Mouse (Mus musculus) kidney, postnatal 4 days (tissue): ENCODE measurements around the gene Tas1r1.

ENCODE experiments used
- DNase-seq, 2 experiments: peaks; one replicate each; pipeline ENCODE4 v3.0.0; 2021; ENCODE audit warnings: mixed read lengths in 2 of 2

Tas1r1 gene

DNA sequence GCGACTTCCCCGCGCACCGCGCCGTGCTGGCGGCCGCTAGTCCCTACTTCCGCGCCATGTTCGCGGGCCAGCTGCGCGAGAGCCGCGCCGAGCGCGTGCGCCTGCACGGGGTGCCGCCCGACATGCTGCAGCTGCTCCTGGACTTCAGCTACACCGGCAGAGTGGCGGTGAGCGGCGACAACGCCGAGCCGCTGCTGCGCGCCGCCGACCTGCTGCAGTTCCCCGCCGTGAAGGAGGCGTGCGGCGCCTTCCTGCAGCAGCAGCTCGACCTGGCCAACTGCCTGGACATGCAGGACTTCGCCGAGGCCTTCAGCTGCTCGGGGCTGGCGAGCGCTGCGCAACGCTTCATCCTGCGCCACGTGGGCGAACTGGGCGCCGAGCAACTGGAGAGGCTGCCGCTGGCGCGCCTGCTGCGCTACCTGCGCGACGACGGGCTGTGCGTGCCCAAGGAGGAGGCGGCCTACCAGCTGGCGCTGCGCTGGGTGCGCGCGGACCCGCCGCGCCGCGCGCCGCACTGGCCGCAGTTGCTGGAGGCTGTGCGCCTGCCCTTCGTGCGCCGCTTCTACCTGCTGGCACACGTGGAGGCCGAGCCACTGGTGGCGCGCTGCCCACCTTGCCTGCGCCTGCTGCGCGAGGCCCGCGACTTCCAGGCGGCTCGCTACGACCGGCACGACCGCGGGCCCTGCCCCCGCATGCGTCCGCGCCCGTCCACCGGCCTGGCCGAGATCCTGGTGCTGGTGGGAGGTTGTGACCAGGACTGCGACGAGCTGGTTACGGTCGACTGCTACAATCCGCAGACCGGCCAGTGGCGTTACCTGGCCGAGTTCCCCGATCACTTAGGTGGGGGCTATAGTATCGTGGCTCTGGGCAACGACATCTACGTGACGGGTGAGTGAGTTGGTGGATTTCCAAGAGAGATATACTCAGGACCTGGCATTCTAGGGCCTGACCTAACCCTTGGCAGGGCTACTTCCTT, 29.0 kb downstream of the Tas1r1 start:
- DNase-seq = no peak

DNA sequence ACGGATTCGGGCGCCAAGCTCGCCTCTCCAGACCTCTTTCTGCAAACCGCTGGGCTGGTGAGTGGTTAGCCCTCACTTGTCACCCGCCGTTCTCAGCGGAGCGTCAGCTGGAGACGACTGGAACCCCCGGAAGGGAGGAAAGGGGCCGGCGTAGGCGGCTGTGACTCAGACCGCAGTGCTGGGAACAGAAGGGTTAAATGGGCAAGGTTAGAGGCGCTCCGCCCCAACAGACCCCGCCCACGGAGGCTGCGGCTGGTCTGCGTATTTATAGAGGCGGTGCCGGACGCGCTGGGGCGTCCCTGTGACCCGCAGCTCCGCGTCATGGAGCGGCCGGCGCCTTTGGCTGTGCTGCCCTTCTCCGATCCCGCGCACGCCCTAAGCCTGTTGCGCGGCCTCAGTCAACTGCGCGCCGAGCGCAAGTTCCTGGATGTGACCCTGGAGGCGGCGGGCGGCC, 29.7 kb downstream of the Tas1r1 start, which contains the start of gene Klhl21:
Gene Klhl21 (plus strand): TSS at position 182 of the 454 bp plus-strand sequence.
- peak; percentile 95 to 97 for DNase-seq

DNA sequence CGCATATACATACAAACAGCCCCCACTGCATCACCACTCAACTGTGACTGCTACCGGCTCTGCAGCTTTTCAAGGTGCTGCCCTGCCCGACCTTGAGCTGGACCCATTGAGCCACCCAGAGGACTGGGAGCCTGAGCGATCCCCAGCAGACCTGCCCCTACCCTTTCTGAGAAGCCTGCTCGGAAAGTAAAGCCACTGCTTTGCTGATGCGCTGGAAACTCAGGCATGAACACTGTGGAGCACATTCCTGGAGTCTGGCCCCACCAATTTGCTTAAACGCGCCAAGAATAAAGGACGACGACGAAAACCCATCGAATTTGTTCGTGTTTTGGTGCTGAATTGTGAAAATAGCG, 30.2 kb downstream of the Tas1r1 start:
- DNase-seq = peak; percentile 39 to 62

DNA sequence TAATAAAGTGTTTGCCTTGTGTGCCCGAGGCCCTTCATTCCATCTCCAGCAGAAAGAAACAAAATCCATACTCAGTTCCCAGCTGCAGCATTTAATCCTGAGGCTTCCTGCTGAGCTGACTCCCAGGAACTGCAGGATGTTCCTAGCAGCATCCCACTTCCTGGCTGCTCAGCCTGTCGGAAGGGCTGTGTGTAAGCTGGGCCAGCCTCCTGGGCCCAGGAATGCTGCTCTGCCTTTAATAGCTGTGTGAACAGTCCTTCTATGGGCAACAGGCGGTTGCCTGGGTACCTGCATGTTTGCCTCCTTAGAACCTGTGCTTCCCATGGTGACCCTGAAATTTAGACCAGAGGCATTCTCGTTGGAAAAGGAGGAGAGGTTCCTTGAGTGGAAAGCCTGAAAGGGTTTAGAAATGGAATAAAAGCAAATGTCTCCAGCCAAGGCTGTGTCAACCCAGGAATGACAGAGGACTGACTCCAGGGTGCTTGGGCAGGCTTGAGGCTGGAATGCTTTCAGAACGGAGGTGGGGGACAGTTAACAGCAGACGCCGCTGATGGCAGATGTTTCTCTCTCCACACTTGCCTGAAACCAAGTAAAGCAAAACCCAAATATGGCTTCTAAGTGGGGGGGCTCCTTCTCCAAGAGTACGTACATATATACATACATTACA, 30.8 kb downstream of the Tas1r1 start:
- peak; percentile 59 to 76 for DNase-seq

DNA sequence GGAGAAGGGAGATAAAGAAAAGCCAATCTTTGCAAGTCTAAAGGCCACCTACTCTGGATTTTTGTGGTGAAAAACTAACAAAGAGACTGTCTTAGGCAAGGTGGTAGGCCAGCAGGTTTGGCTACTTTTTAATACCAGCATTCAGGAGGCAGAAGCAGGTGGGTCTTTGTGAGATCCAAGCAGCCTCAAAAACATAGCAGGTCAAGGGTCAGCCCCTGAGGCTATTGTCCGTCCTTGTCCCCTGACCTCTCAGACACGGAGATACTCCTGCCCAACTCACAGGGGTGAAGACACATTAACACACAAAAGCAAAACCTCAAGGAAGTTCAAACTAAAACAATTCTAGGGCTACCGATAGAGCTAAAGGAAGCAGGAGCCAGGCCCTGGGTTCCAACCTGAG, 31.6 kb downstream of the Tas1r1 start:
- DNase-seq = no peak

DNA sequence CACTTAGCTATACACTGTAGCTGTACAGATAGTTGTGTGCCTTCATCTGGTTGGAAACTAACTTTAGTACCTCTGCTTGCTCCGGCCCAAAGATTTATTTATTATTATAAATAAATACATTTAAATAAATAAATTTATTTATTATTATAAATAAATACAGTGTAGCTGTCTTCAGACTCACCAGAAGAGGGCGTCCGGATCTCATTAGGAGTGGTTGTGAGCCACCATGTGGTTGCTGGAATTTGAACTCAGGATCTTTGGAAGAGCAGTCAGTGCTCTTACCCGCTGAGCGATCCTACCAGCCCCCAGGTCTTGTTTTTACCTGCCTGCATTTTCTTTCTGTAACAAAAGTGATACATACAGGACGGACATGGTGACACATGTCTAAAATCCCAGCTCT, 32.2 kb downstream of the Tas1r1 start:
- DNase-seq = no peak

DNA sequence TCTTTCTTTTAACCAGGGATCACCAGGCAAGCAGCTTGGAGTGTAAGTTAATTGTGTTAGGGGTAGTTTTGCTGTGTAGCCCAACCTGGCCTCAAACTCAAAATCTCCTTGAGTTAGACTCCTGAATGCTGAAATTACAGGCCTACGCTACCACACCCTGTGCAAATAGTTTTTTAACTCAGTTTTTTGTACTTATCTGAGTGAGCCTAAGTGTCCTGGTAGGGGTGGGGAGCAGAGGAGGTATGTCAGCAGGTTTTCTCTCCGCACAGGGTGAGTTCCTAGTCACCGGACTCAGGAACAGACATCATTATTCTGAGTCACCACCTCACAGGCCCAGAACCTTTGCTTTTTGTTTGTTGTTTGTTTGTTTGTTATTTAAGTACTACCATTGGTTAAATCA, 36.3 kb downstream of the Tas1r1 start:
- no peak for DNase-seq

DNA sequence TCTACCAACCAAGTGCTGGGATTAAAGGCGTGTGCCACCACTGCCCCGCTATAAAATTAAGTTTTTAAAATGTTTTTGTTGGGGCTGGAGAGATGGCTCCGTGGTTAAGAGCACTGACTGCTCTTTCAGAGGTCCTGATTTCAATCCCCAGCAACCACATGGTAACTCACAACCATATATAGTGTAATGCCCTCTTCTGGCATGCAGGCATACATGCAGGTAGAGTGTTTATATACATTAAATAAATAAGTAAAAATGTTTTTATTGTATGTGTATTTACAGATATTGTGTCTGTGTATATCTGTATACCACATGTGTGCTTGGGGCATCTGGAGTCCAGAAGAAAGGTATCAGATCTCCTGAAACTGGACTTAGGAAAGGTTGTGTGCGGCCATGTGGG, 37.0 kb downstream of the Tas1r1 start:
- DNase-seq = no peak

DNA sequence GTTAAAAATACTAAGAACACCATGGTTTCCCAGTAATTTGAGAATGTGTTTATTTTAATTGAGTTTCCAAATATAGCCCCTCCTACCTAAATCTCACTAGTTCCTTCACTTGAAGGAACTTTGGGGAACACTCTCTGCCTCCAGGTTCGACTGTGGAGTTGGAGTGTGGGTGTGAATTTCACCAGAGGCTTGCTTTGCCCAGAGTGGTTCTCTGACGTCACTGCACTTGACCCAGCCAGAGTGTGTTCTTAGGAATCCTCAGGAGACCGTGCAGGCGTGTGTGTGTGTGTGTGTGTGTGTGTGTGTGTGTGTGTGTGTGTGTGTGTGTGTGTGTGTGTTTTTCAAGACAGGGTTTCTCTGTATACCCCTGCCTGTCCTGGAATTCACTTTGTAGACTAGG, 37.5 kb downstream of the Tas1r1 start:
- no peak for DNase-seq

DNA sequence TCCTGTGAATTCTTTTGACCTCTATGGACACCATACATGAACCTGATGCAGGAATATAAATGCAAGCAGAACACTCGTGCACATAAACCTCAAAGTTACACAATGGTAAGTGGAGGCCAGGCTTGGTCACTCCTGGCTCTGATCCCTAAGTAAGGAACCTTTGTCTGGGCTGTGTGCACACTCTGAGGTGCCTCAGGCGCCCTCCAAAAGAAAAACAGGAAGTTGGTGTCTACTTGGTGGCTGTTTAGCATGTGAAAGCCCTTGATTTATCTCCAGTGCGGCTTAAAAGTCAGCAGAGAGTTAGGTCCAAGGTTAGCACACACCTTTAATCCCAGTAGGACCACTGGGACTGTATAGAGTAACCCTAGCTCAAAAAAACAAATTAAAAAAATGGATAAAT, 38.9 kb downstream of the Tas1r1 start:
- no peak for DNase-seq

DNA sequence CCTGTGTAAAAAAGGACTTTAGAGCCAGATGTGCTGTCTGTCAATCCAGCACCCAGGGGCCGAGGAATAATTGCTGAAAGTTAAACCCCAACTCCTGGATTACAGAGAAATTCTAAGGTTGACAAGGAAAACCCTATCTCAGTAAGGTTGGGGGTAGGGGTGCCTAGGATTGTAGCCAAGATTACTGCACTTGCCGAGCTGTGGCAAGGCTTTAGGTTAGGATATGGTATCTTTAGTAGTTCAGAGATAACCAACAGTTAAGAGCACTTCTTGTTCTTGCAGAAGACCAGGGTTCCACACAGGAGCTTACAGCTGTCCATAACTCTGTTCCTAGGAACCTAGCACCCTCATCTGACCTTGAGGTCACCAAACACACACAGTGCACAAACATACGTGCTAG, 40.7 kb downstream of the Tas1r1 start:
- no peak for DNase-seq

DNA sequence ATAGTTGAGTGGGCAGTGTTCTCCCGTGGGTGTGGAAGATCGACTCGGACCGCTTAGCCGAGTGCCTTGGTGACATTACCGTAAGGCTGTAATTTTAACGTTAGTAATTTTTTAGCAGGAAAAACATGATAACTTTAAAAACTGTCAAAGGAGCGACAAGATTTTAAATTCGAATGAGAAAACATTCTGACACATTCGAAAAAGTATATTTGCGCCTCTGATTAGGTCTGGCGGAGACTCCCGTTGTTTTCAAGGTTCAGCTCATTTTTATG, 41.5 kb downstream of the Tas1r1 start:
- DNase-seq = no peak

DNA sequence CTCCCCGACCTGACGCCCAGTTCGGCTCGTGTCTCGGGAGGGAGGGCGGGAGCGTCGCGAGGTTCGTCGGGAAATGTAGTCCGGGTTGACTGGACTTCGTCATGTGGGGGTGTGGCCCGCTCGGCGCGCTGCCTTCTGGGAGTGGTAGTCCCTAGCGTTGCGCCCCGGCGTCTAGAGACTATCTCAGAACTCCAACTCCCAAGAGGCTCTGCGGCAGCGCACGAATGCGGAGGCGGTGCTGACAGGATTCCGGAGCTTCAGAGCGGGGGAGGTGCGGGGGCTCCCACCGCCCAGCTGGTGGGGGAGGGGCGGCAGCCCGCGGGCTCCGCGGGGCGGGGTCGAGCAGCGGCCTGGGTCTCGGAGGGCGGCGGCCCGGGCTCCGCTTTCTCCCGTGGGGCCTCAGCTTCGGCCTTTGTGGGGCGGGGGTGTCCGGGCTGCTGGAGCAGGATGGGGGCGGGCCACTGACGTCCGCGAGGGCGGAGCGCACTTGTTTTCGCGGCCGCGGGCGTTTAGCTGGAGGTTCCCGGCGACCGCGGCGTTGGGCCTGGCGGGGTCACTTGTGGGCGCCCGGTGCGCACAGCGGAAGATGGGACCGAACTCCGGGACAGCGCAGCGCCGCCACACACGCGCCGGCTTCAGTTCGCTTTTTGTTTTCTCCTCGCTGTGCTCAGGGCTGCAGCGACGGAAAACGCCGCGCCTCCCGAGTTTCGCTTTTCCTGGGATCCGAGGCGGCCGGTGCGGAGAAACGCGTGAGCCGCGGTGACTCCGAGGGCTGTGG, 42.0 kb downstream of the Tas1r1 start, which contains the start of gene Phf13:
Gene Phf13 (minus strand): TSS at position 86 of the 778 bp plus-strand sequence.
- peak; percentile 99 for DNase-seq

DNA sequence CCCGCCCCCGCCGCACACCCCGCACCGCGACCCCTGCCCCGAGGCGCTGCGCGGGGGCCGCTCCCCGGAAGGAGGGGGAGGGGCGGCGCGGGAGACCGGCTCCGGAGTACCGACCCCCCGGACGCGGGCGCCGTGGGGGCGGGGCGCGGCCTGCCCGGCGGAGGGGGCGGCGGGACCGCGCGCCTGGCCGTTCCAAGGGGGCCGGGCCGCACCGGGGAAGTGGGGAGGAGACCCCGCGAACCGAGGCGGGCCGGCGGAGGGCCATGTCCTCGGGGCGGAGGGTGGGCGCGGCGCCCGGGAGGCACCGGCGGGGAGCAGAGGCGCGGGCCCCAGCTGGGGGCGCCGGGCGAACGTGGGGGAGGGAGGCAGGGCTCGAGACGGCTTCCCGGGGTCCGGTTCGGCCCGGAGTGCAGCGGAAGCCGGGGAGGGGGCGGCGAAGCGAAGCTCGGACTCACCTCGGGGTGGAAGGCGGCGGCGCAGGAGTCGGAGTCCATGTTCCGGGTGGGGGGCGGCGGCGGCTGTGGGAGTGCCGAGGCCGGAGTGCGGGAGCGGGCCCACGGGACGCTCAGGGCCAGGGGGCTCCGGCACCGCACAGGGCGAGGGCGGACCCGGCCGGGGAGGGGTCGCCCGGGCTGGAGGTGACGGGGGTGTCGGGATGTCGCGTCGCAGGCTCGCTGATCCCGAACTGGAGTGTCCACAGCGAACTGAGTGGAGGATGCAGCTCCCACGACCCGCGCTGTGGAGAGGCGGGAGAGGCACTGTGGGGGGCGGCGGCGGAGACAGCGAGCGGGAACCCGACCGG, 42.8 kb downstream of the Tas1r1 start:
- peak; percentile 60 to 76 for DNase-seq

DNA sequence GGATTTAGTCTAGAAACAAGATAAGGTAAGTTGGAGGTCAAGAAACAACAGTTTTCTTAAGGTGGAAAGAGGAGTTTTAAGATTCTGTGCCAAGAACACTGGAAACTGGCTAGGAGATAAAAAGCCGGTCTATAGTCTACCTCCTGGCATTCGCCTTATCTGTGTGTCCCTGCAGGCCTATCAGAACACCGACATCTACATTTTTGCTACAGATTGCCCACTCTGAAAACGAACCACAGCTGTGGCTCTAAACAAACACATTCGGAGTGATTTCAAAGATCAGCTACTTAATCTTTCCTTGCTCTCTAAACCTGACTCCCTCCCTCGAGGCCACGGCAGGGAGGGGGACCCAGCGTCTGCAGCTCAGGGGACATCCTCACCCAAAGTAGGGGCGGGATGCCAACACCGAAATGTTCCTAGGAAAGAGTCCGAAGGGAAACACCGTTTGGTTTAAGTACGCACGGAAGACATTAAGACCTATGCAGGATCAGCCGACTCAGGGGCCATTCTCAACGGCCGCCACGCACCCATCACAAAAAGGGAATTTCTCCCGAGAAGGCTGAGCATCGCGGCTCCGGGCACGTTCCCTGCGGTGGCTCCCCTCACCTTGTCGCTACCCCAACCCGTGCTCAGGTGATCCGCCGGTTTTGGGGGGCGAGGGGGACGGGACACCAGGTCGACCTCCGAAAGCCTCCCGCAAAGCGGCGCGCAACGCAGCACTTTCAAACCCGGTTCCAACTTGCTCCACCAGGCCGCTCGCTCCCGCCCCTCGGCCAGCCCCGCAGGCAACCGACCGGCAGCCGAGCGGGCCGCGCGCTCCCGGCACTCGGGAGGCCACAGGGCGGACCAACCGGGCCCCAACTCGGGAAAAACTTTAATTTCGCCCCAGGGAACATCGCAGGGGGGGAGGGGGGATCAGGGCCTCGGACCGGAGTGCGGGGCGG, 43.9 kb downstream of the Tas1r1 start:
- DNase-seq = peak; percentile 62 to 72

DNA sequence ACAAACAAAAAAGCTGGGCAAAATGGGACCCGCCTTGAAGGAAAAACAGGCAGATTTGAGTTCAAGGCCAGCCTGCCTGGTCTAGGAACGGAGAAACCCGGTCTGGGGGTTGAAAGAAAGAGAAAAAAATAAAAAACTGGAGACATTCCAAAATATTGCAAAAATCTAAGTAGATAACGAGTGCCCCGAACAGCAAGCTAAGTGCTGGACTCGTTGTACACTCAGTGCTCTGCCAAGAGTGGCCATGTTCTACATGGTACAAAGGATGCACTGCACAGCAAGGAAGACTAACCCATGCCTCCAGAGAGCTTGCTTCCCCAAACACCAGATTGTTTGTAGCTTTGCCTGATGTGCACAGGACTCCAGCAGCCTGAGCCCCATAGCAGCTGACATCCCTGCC, 45.3 kb downstream of the Tas1r1 start:
- no peak for DNase-seq

DNA sequence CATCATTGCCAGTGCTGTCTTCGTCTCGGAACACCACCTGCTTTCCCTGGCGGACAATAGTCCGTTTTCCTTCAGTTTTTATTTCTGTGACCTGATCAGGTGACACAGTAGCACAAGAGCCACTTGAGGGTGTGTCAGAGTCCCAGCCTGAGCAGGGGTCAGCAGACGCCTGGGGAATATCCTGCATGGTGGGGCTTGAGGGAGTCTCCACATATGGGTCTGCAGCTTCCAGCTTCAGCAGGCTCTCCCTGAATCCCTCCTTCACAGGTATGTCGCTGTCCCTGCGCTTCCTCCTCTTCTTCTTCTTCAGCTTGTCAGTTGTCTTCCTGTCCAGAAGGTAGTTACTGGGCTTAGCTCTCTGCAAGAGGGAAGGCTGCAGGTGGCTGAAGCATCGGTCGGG, 46.3 kb downstream of the Tas1r1 start:
- DNase-seq = no peak

DNA sequence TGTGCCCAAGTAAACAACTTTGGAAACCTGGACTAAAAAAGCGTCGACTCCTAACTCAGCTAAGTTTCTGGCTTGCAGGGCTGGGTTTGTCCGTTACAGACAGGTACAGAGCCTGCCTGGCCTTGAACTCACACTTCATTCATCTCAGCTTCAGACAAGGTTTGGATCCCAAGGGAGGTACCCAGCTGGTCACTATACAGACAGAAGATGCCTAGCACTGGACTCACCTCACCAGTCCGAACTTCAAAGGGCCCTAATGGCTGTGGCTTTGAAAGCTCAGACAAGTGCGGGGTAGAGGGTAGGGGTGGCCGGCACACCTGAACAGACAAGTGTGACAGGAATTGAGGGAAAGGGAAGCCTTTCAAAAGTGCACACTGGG, 49.3 kb downstream of the Tas1r1 start:
- DNase-seq = no peak

DNA sequence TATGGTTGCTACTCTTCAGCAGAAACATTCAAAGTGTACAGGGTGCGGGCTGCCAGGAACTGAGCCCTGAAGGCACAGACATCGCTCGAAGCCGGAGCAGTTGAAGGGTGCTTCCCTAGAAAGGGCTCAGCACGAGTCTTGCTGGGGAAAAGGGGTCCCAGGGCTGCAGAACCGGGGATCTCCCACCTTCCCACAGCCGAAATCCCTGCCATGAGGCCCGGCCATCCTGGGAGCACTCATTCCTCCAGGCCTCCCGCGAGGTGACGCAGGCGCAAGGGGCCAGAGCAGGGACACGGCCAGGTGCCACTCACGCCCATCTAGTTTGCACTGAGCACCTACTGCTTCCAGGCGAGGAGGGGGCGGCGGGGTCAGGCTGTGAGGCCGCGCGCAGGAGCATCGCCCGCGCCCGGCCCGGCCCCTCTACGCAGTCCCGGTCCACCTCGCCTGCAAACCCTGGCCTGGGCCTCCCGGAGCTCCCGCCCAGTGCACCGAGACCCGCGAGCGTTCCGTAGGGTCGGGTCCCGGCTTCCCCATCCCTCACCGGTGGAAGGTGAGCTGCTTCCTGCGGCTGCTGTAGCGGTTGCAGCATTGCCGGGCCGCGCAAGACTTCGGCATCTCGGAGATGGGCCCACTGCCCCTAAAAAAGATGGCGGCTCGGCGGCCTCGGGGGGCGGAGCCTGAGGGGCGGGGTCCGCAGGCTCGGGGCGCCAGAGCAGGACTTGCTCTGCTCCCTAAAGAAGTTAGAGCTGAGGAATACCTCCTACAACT, 49.8 kb downstream of the Tas1r1 start, which contains the start of gene Thap3:
Gene Thap3 (minus strand): TSS at position 656 of the 768 bp plus-strand sequence.
- peak; percentile 87 to 92 for DNase-seq

DNA sequence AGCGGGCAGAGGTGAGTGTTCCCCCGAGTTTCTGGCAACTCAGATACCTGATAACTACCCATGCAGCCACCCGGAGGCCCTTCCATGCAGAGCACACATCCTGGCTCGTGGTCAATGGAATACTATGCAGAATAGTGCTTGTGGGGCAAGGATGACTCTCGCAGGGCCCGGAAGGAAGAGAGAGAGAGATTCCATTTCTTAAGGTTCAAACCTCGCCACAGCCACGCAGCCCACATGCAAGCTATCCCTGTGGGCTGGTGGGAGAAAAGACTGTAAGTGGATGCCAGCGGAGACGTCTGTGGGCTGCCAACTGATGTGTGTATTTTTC, 50.4 kb downstream of the Tas1r1 start:
- no peak for DNase-seq

DNA sequence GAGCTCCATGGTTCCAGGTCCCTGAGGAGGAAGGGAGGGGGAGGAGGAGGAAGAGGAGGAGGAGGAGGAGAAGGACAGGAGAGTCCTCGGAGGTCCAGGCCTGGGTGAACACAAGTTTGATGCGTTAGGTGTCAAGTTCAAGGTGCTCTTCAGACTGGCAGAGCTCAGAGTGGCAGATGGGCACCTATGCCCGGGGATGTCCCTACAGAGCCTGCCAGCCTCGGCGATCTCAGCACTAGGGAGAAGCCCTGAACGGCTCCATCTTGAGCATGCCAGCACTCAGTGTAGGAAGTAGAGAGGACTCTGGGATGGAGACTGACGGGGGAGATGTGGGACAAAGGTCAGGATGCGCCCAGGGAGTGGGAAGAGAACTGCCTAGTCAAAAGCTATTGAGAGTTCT, 51.7 kb downstream of the Tas1r1 start:
- DNase-seq = no peak
